ENCODE assay signal across 8 mouse cellular contexts in the genomic region with DNA sequence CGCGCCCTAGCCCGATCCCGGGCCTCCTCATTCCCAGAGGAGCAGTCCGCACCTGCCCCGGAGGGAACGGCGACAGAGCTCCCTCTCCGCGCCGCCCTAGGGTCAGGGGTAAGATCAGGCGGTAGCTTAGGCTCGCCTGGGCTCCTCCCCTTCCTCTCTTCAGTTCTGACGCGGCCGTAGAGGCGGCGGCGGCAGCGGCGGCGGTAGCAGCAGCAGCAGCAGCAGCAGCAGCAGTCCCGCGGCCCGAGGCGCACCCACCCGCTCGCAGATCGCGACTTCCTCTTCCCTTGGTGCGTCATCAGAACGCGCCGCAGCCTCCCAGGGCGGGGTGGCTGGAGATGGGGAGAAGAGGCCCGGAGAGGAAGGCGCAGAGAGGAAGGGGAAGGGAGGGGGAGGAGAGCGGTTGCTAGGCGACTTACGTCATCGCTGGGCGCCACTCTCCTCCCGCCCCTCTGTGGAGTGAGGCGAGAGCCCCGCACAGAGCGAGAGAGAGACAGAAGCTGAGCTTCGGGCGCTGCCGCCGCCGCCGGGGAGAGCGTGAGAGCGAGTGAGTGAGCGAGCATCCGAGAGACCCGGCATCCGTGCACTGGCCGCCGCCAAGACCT. TPM values are rescaled to one million over a fixed set of nuclear protein-coding genes. Genes with fewer than 3 reads are reported as not detected.
DNase-seq lines count a peak whose midpoint lies in the region; ATAC-seq and TF ChIP-seq lines count a peak whose summit lies in the region.

No protein-coding gene starts in this region.

- H3K27ac ChIP-seq in heart, embryonic 12.5 days (ENCODE audit: poor library complexity, severe bottlenecking) = peak overlapping the region; percentile 95
- H3K27ac ChIP-seq in kidney, postnatal 0 days = peak overlapping the region; percentile 93
- peak overlapping the region; percentile 98 for H3K27ac ChIP-seq in liver, embryonic 11.5 days (ENCODE audit: low read depth, low read length)
- peak overlapping the region; percentile 96 for H3K27ac ChIP-seq in stomach, embryonic 14.5 days (ENCODE audit: low read length)

- TF ChIP-seq CTCF in kidney, postnatal 0 days (IDR thresholded peaks at IDR 0.05; ENCODE audit: low read depth) = no peak

- under 1% methylated on average over 49 of the region's 60 CpGs for WGBS in heart, embryonic 12.5 days
- under 1% methylated on average over 54 of the region's 60 CpGs for WGBS in kidney, postnatal 0 days
- under 1% methylated on average over 56 of the region's 60 CpGs for WGBS in liver, embryonic 11.5 days
- under 1% methylated on average over 47 of the region's 60 CpGs for WGBS in stomach, embryonic 14.5 days

- H3K4me3 ChIP-seq in heart, embryonic 12.5 days = peak overlapping the region; percentile 77
- H3K4me3 ChIP-seq in kidney, postnatal 0 days (replicated peaks; ENCODE audit: low read depth, low read length) = peak overlapping the region; percentile 96
- peak overlapping the region; percentile 99 for H3K4me3 ChIP-seq in liver, embryonic 11.5 days (ENCODE audit: low read depth, low read length)
- peak overlapping the region; percentile 98 for H3K4me3 ChIP-seq in stomach, embryonic 14.5 days (ENCODE audit: low read depth, low read length)

- no peaks in the 10 kb centered on the region for H3K9me3 ChIP-seq in heart, embryonic 12.5 days (replicated peaks)
- no peaks in the 10 kb centered on the region for H3K9me3 ChIP-seq in kidney, postnatal 0 days (replicated peaks; ENCODE audit: low read length)
- H3K9me3 ChIP-seq in liver, embryonic 11.5 days (ENCODE audit: control insufficient read depth, low read length) = no peaks in the 10 kb centered on the region
- H3K9me3 ChIP-seq in stomach, embryonic 14.5 days (ENCODE audit: control insufficient read depth, low read depth, low read length) = no peaks in the 10 kb centered on the region

- no peaks in the 10 kb centered on the region for H3K27me3 ChIP-seq in heart, embryonic 12.5 days (replicated peaks)
- no peaks in the 10 kb centered on the region for H3K27me3 ChIP-seq in kidney, postnatal 0 days (ENCODE audit: insufficient read depth, low read length)
- H3K27me3 ChIP-seq in liver, embryonic 11.5 days (replicated peaks; ENCODE audit: control insufficient read depth, insufficient read depth, low read length) = no peaks in the 10 kb centered on the region
- no peaks in the 10 kb centered on the region for H3K27me3 ChIP-seq in stomach, embryonic 14.5 days (ENCODE audit: control insufficient read depth, insufficient read depth, low read length)

- ATAC-seq in erythroid progenitor cell, adult 5-6 weeks (replicated peaks; ENCODE audit: low FRiP score, poor library complexity, severe bottlenecking) = peak; percentile 90
- peak; percentile 99 for ATAC-seq in heart, embryonic 12.5 days (ENCODE audit: insufficient number of reproducible peaks, low FRiP score)
- peak; percentile 98 for ATAC-seq in kidney, postnatal 0 days (replicated peaks; ENCODE audit: low FRiP score, low read depth)
- peak; percentile 97 for ATAC-seq in liver, embryonic 11.5 days (replicated peaks; ENCODE audit: low FRiP score)
- ATAC-seq in stomach, embryonic 14.5 days (ENCODE audit: insufficient number of reproducible peaks, insufficient read depth, low FRiP score, low read depth) = peak; percentile 94

- peak; percentile 100 for DNase-seq in CD4-positive helper T cell, adult 2 months (ENCODE audit: low read depth, low spot score)
- peak; percentile 100 for DNase-seq in brain, embryonic 18.5 days (ENCODE audit: low read depth, low spot score)
- peak; percentile 99 for DNase-seq in kidney, postnatal 0 days (ENCODE audit: low spot score)
- DNase-seq in liver, embryonic 11.5 days (ENCODE audit: low spot score) = peak; percentile 100
- DNase-seq in naive thymus-derived CD4-positive, alpha-beta T cell, adult 2 months (ENCODE audit: low read depth) = peak; percentile 100

- 0 out of 2 replicates have a peak, but pooled peaks cover 6% of the 10 kb centered on the region for H3K36me3 ChIP-seq in heart, embryonic 12.5 days
- no peaks in the 10 kb centered on the region for H3K36me3 ChIP-seq in kidney, postnatal 0 days (ENCODE audit: insufficient read depth, low read length)
- no peaks in the 10 kb centered on the region for H3K36me3 ChIP-seq in liver, embryonic 11.5 days (ENCODE audit: control insufficient read depth, insufficient read depth, low read length)
- H3K36me3 ChIP-seq in stomach, embryonic 14.5 days (ENCODE audit: control insufficient read depth, insufficient read depth, low read length) = no peaks in the 10 kb centered on the region

- H3K9ac ChIP-seq in heart, embryonic 12.5 days = peak overlapping the region; percentile 88
- H3K9ac ChIP-seq in kidney, postnatal 0 days (ENCODE audit: low read depth, low read length) = peak overlapping the region; percentile 73
- H3K9ac ChIP-seq in liver, embryonic 11.5 days (ENCODE audit: low read depth, low read length) = peak overlapping the region; percentile 88
- H3K9ac ChIP-seq in stomach, embryonic 14.5 days (replicated peaks; ENCODE audit: low read depth, low read length) = peak overlapping the region; percentile 86

- peaks cover 20% of the 10 kb centered on the region for H3K4me1 ChIP-seq in heart, embryonic 12.5 days (replicated peaks)
- H3K4me1 ChIP-seq in kidney, postnatal 0 days (replicated peaks; ENCODE audit: insufficient read depth, low read length) = 0 out of 2 replicates have a peak, but pooled peaks cover 4% of the 10 kb centered on the region
- H3K4me1 ChIP-seq in liver, embryonic 11.5 days (replicated peaks; ENCODE audit: control insufficient read depth, insufficient read depth, low read length) = peaks cover 14% of the 10 kb centered on the region
- peaks cover 10% of the 10 kb centered on the region for H3K4me1 ChIP-seq in stomach, embryonic 14.5 days (ENCODE audit: control insufficient read depth, insufficient read depth, low read length)

- H3K4me2 ChIP-seq in heart, embryonic 12.5 days = peak overlapping the region; percentile 93
- peak overlapping the region; percentile 99 for H3K4me2 ChIP-seq in kidney, postnatal 0 days (ENCODE audit: low read length)
- H3K4me2 ChIP-seq in liver, embryonic 11.5 days = peak overlapping the region; percentile 93
- peak overlapping the region; percentile 84 for H3K4me2 ChIP-seq in stomach, embryonic 14.5 days (replicated peaks; ENCODE audit: low read depth, low read length)

RNA-seq across cellular contexts. Expression of gene Fbxw7, which starts 0.8 kb away (rescaled TPM):
- 9.6 and 14.1 TPM in 2 replicates for total RNA-seq in erythroid progenitor cell, adult 5-6 weeks (2015; ENCODE audit: low replicate concordance)
- total RNA-seq in erythroid progenitor cell, adult 5-6 weeks (2017; ENCODE audit: low replicate concordance) = 18.0 and 22.5 TPM in 2 replicates
- polyA plus RNA-seq in heart, embryonic 12.5 days (2016; fragmentation: Nextera tagmentation; extraction: Ambion mirVana) = 6.9 and 8.0 TPM in 2 replicates
- polyA plus RNA-seq in kidney, postnatal 0 days (2015; fragmentation: Nextera tagmentation; extraction: Ambion mirVana) = 7.6 and 7.7 TPM in 2 replicates
- polyA plus RNA-seq in liver, embryonic 11.5 days (2014; fragmentation: Nextera tagmentation; extraction: Ambion mirVana) = 5.7 and 7.0 TPM in 2 replicates
- 16.8 and 17.8 TPM in 2 replicates for polyA plus RNA-seq in stomach, embryonic 14.5 days (2014; fragmentation: Nextera tagmentation; extraction: Ambion mirVana)

Comparison
In these comparisons a context has a peak if more than half of its experiments do, and no peak if none do; other contexts are left out.
1. Peak in every context shown above with its lines: DNase-seq, ATAC-seq, H3K4me3 ChIP-seq and H3K27ac ChIP-seq.